Mouse (Mus musculus) erythroblast, embryonic 14.5 days (primary cell): ENCODE measurements around the gene Dlx3.

Source experiments
- GATA1 ChIP-seq: IDR thresholded peaks from 2 replicates; pipeline ENCODE4 v1.6.1; 2012; ENCODE audit warnings: low read length, inconsistent platforms, mixed read lengths
- TAL1 ChIP-seq: IDR thresholded peaks from 3 replicates; pipeline ENCODE4 v1.6.1; 2012; ENCODE audit warnings: low read length, inconsistent platforms, mixed read lengths

DNA sequence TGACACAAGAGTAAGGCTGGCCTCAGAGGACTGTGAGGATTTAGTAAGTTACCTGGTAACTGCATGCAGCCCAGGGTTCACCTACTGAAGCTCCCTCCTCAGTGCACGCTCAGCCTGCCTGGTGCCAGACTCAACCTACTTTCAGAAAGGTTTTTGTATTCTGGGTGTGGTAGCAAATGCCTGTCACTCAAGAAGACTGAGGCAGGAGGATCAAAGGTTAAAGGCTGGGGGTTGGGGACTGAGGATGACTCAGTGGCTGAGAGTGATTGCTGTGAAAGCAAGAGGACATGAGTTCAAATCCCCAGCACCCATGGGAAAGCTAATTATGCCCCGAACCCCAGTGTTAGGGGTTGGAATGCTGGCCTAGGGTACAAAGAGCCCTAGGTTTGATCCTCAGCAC, 35.6 kb downstream of the Dlx3 start:
- TF ChIP-seq GATA1 (no peak), TAL1 (no peak)
